In genomic region chr8:70316511-70317504, GRCm38 (mm10) we compare ENCODE assay signal across 8 mouse cellular contexts. TPM values are rescaled to one million over a fixed set of nuclear protein-coding genes. Genes with fewer than 3 reads are reported as not detected.
DNase-seq lines count a peak whose midpoint lies in the region; ATAC-seq lines count a peak whose summit lies in the region.

No protein-coding gene starts in this region.

- 6% methylated on average over 14 of the region's 15 CpGs for WGBS in midbrain, embryonic 12.5 days

- peak overlapping the region; percentile 55 for H3K4me3 ChIP-seq in midbrain, embryonic 12.5 days

- no peaks in the 10 kb centered on the region for H3K9me3 ChIP-seq in midbrain, embryonic 12.5 days

- H3K27ac ChIP-seq in midbrain, embryonic 12.5 days (replicated peaks), result peak overlapping the region; percentile 92

- H3K4me2 ChIP-seq in midbrain, embryonic 12.5 days (replicated peaks), result peak overlapping the region; percentile 72

- peaks cover 20% of the 10 kb centered on the region for H3K36me3 ChIP-seq in midbrain, embryonic 12.5 days

- peaks cover 10% of the 10 kb centered on the region for H3K27me3 ChIP-seq in midbrain, embryonic 12.5 days

- H3K9ac ChIP-seq in midbrain, embryonic 12.5 days (replicated peaks), result peak overlapping the region; percentile 80

- H3K4me1 ChIP-seq in midbrain, embryonic 12.5 days, result peaks cover 38% of the 10 kb centered on the region

- ATAC-seq in common myeloid progenitor, adult 5-6 weeks (replicated peaks; ENCODE audit: low read depth, poor library complexity, severe bottlenecking), result peak; percentile 27
- peak; percentile 91 for ATAC-seq in midbrain, embryonic 12.5 days (ENCODE audit: low FRiP score, low read depth)
- no peak; the same call in 1 of the 2 replicates for ATAC-seq in megakaryocyte-erythroid progenitor cell, adult 5-6 weeks (replicated peaks; ENCODE audit: low FRiP score, low TSS enrichment, poor library complexity, severe bottlenecking)

- peak; percentile 25 for DNase-seq in thymus, postnatal 0 days (ENCODE audit: low spot score)
- no peak for DNase-seq in thymus, postnatal 36 days
- DNase-seq in gastrocnemius, adult 8-10 months (ENCODE audit: low spot score in 2 of 2), result peak; percentile 41 to 44
- peak; percentile 86 to 91 for DNase-seq in layer of hippocampus, postnatal 36 days
- DNase-seq in testis, postnatal 14 days (ENCODE audit: low spot score), result peak; percentile 70

RNA-seq across cellular contexts. Expression of gene Cers1, which starts 1.2 kb away (rescaled TPM):
- 0.19 and 0.40 TPM in 2 replicates for polyA plus RNA-seq in thymus, postnatal 0 days (2015; fragmentation: Nextera tagmentation; extraction: Ambion mirVana)
- not detected in 2 replicates for total RNA-seq in common myeloid progenitor, adult 5-6 weeks (2017)
- total RNA-seq in gastrocnemius, adult 8-10 months (2022), result 10 to 100 TPM; 16.5 to 25.1 (median 20.2) TPM
- total RNA-seq in layer of hippocampus, postnatal 36 days (2021), result 100 to 1,000 TPM; 116 to 127 TPM
- 15.3 and 17.1 TPM in 2 replicates for polyA plus RNA-seq in midbrain, embryonic 12.5 days (2016; fragmentation: Nextera tagmentation; extraction: Ambion mirVana)
- not detected in 2 replicates for total RNA-seq in megakaryocyte-erythroid progenitor cell, adult 5-6 weeks (2014; fragmentation: Nextera tagmentation)
- not detected in 2 replicates for total RNA-seq in megakaryocyte-erythroid progenitor cell, adult 5-6 weeks (2017)

RNA-seq across cellular contexts. Expression of gene Gdf1, which starts 12.8 kb away (rescaled TPM):
- 0.13 TPM in 1 of 2 replicates, not detected in the other for polyA plus RNA-seq in thymus, postnatal 0 days (2015; fragmentation: Nextera tagmentation; extraction: Ambion mirVana)
- not detected in 2 replicates for total RNA-seq in common myeloid progenitor, adult 5-6 weeks (2017)
- total RNA-seq in gastrocnemius, adult 8-10 months (2022), result 1 to 10 TPM in 1 of 4 experiments, under 1 TPM in 1, not detected in 2; 0.75 to 2.7 TPM
- 10 to 100 TPM; 11.2 to 18.7 TPM for total RNA-seq in layer of hippocampus, postnatal 36 days (2021)
- 3.7 and 4.5 TPM in 2 replicates for polyA plus RNA-seq in midbrain, embryonic 12.5 days (2016; fragmentation: Nextera tagmentation; extraction: Ambion mirVana)
- total RNA-seq in megakaryocyte-erythroid progenitor cell, adult 5-6 weeks (2014; fragmentation: Nextera tagmentation), result not detected in 2 replicates
- not detected in 2 replicates for total RNA-seq in megakaryocyte-erythroid progenitor cell, adult 5-6 weeks (2017)

RNA-seq across cellular contexts. Expression of gene Cope, which starts 14.5 kb away (rescaled TPM):
- 314 and 316 TPM in 2 replicates for polyA plus RNA-seq in thymus, postnatal 0 days (2015; fragmentation: Nextera tagmentation; extraction: Ambion mirVana)
- 72.8 and 104 TPM in 2 replicates for total RNA-seq in common myeloid progenitor, adult 5-6 weeks (2017)
- total RNA-seq in gastrocnemius, adult 8-10 months (2022), result 100 to 1,000 TPM; 112 to 126 (median 121) TPM
- total RNA-seq in layer of hippocampus, postnatal 36 days (2021), result 100 to 1,000 TPM; 129 to 133 TPM
- 222 and 235 TPM in 2 replicates for polyA plus RNA-seq in midbrain, embryonic 12.5 days (2016; fragmentation: Nextera tagmentation; extraction: Ambion mirVana)
- 127 and 153 TPM in 2 replicates for total RNA-seq in megakaryocyte-erythroid progenitor cell, adult 5-6 weeks (2014; fragmentation: Nextera tagmentation)
- total RNA-seq in megakaryocyte-erythroid progenitor cell, adult 5-6 weeks (2017), result 56.3 and 64.1 TPM in 2 replicates

RNA-seq across cellular contexts. Expression of gene Ddx49, which starts 14.5 kb away (rescaled TPM):
- polyA plus RNA-seq in thymus, postnatal 0 days (2015; fragmentation: Nextera tagmentation; extraction: Ambion mirVana), result 53.6 and 58.1 TPM in 2 replicates
- 162 and 168 TPM in 2 replicates for total RNA-seq in common myeloid progenitor, adult 5-6 weeks (2017)
- 10 to 100 TPM; 25.8 to 35.3 (median 33.9) TPM for total RNA-seq in gastrocnemius, adult 8-10 months (2022)
- total RNA-seq in layer of hippocampus, postnatal 36 days (2021), result 10 to 100 TPM; 39.7 to 40.2 TPM
- 47.1 and 53.8 TPM in 2 replicates for polyA plus RNA-seq in midbrain, embryonic 12.5 days (2016; fragmentation: Nextera tagmentation; extraction: Ambion mirVana)
- 50.3 and 54.2 TPM in 2 replicates for total RNA-seq in megakaryocyte-erythroid progenitor cell, adult 5-6 weeks (2014; fragmentation: Nextera tagmentation)
- total RNA-seq in megakaryocyte-erythroid progenitor cell, adult 5-6 weeks (2017), result 116 and 154 TPM in 2 replicates

RNA-seq across cellular contexts. Expression of gene Homer3, which starts 34.2 kb away (rescaled TPM):
- polyA plus RNA-seq in thymus, postnatal 0 days (2015; fragmentation: Nextera tagmentation; extraction: Ambion mirVana), result 25.7 and 26.9 TPM in 2 replicates
- total RNA-seq in common myeloid progenitor, adult 5-6 weeks (2017), result 11.8 and 12.0 TPM in 2 replicates
- 1 to 10 TPM; 3.1 to 4.4 (median 3.2) TPM for total RNA-seq in gastrocnemius, adult 8-10 months (2022)
- total RNA-seq in layer of hippocampus, postnatal 36 days (2021), result 10 to 100 TPM; 77.3 to 86.6 TPM
- polyA plus RNA-seq in midbrain, embryonic 12.5 days (2016; fragmentation: Nextera tagmentation; extraction: Ambion mirVana), result 99.6 and 100 TPM in 2 replicates
- 5.5 and 9.6 TPM in 2 replicates for total RNA-seq in megakaryocyte-erythroid progenitor cell, adult 5-6 weeks (2014; fragmentation: Nextera tagmentation)
- total RNA-seq in megakaryocyte-erythroid progenitor cell, adult 5-6 weeks (2017), result 0.56 and 8.0 TPM in 2 replicates

Comparison
In these comparisons a context has a peak if more than half of its experiments do, and no peak if none do; other contexts are left out.
1. DNase-seq: peak in thymus, postnatal 0 days (single experiment), gastrocnemius, adult 8-10 months (2 of 2), layer of hippocampus, postnatal 36 days (2 of 2) and testis, postnatal 14 days (single experiment); none in thymus, postnatal 36 days (0 of 2).
2. RNA of gene Cers1, which starts 1.2 kb away (total RNA-seq): 116 to 127 TPM in layer of hippocampus, postnatal 36 days and 16.5 to 25.1 TPM in gastrocnemius, adult 8-10 months; not detected in common myeloid progenitor, adult 5-6 weeks and not detected in megakaryocyte-erythroid progenitor cell, adult 5-6 weeks; every median in the first group is over 10 times any median in the second.